ENCODE assay signal across 31 mouse cellular contexts in genomic region chr17:50409895-50410294, GRCm38 (mm10).
A peak's percentile ranks its signal among the peaks of the same experiment; 100 is the strongest.
DNase-seq lines count a peak whose midpoint lies in the region; ATAC-seq and TF ChIP-seq lines count a peak whose summit lies in the region.
"Had no signal": no experiment of that assay in that cellular context is flagged by ENCODE, and none has a peak within 500 bp of the region (broad histone marks: within the 10 kb centered on the region; RNA-seq: fewer than 3 reads in every experiment).

No protein-coding gene starts in this region.

- TF ChIP-seq EP300 in lung, postnatal 0 days (IDR thresholded peaks at IDR 0.05) = no peak

- TF ChIP-seq POLR2A in bone marrow macrophage, adult 2 months (IDR thresholded peaks at IDR 0.05; ENCODE audit: borderline replicate concordance, low read depth, low read length) = no peak

- no peak overlapping the region for H3K27ac ChIP-seq in lung, postnatal 0 days (ENCODE audit: low read length)
- peak overlapping the region; percentile 55 for H3K27ac ChIP-seq in bone marrow macrophage, adult 2 months (ENCODE audit: insufficient read depth, low read depth, low read length)
- H3K27ac ChIP-seq: embryonic facial prominence, embryonic 13.5 days; forebrain, embryonic 10.5 days; forebrain, embryonic 15.5 days; gastrocnemius, adult 2 months; heart, embryonic 15.5 days; hindbrain, embryonic 12.5 days; hindbrain, postnatal 0 days; intestine, embryonic 15.5 days; layer of hippocampus, adult 2 months; limb, embryonic 15.5 days; liver, embryonic 14.5 days; lung, embryonic 15.5 days; neural tube, embryonic 12.5 days; stomach, embryonic 15.5 days had no signal

- H3K9ac ChIP-seq in lung, postnatal 0 days (replicated peaks; ENCODE audit: low read depth) = no peak overlapping the region
- H3K9ac ChIP-seq: embryonic facial prominence, embryonic 13.5 days; forebrain, embryonic 15.5 days; heart, embryonic 15.5 days; hindbrain, embryonic 12.5 days; intestine, embryonic 15.5 days; limb, embryonic 15.5 days; liver, embryonic 14.5 days; lung, embryonic 15.5 days; neural tube, embryonic 12.5 days; stomach, embryonic 15.5 days had no signal

- no peaks in the 10 kb centered on the region for H3K9me3 ChIP-seq in lung, postnatal 0 days (ENCODE audit: low read length)
- H3K9me3 ChIP-seq: embryonic facial prominence, embryonic 13.5 days; forebrain, embryonic 10.5 days; forebrain, embryonic 15.5 days; heart, embryonic 15.5 days; hindbrain, embryonic 12.5 days; intestine, embryonic 15.5 days; limb, embryonic 10.5 days; limb, embryonic 15.5 days; lung, embryonic 15.5 days; neural tube, embryonic 12.5 days; stomach, embryonic 15.5 days had no signal

- DNase-seq in lung, postnatal 0 days (ENCODE audit: low spot score) = peak; percentile 8
- DNase-seq in lung, postnatal 14 days = no peak
- no peak for DNase-seq in gastrocnemius, adult 18-20 months (ENCODE audit: low spot score)
- DNase-seq in left cerebral cortex, postnatal 36 days (ENCODE audit: low spot score in 2 of 2) = no peak
- no peak for DNase-seq in MN1 (ENCODE audit: low spot score)
- DNase-seq: adrenal gland, postnatal 14 days; cerebellum, adult 18-20 months; cerebellum, postnatal 10 days; gastrocnemius, adult 2 months; kidney, adult 2 months; kidney, postnatal 36 days had no signal

- WGBS in lung, postnatal 0 days = 80% methylated on average over 8 of the region's 8 CpGs

- no peak overlapping the region for H3K4me2 ChIP-seq in lung, postnatal 0 days (replicated peaks; ENCODE audit: low read depth, low read length)
- H3K4me2 ChIP-seq: embryonic facial prominence, embryonic 13.5 days; forebrain, embryonic 15.5 days; heart, embryonic 15.5 days; hindbrain, embryonic 12.5 days; intestine, embryonic 15.5 days; limb, embryonic 15.5 days; lung, embryonic 15.5 days; midbrain, embryonic 11.5 days; neural tube, embryonic 12.5 days; stomach, embryonic 15.5 days had no signal

- H3K4me3 ChIP-seq in lung, postnatal 0 days (ENCODE audit: low read depth, low read length) = no peak overlapping the region
- no peak overlapping the region for H3K4me3 ChIP-seq in bone marrow macrophage, adult 2 months (ENCODE audit: insufficient read depth, low read length)
- H3K4me3 ChIP-seq: embryonic facial prominence, embryonic 13.5 days; forebrain, embryonic 10.5 days; forebrain, embryonic 15.5 days; gastrocnemius, adult 2 months; heart, embryonic 15.5 days; hindbrain, embryonic 12.5 days; intestine, embryonic 15.5 days; layer of hippocampus, adult 2 months; limb, embryonic 10.5 days; limb, embryonic 15.5 days; lung, embryonic 15.5 days; myocyte; neural tube, embryonic 12.5 days; stomach, embryonic 15.5 days had no signal

- H3K36me3 ChIP-seq in lung, postnatal 0 days (ENCODE audit: insufficient read depth, low read length) = no peaks in the 10 kb centered on the region
- H3K36me3 ChIP-seq: embryonic facial prominence, embryonic 13.5 days; forebrain, embryonic 10.5 days; forebrain, embryonic 15.5 days; heart, embryonic 15.5 days; hindbrain, embryonic 12.5 days; intestine, embryonic 15.5 days; limb, embryonic 10.5 days; limb, embryonic 15.5 days; lung, embryonic 15.5 days; neural tube, embryonic 12.5 days; stomach, embryonic 15.5 days had no signal

- ATAC-seq in lung, postnatal 0 days = no peak
- ATAC-seq in megakaryocyte, adult 5-6 weeks (ENCODE audit: poor library complexity, severe bottlenecking) = peak; percentile 92
- ATAC-seq: forebrain, embryonic 15.5 days; hindbrain, postnatal 0 days; intestine, embryonic 15.5 days; midbrain, embryonic 16.5 days; Patski had no signal

- intact Hi-C loops in left cerebral cortex, postnatal 36 days (cut with DNase I) = loop anchor here (5.0 kb wide), 4 partner anchors 97 to 352 kb away; partner anchors contain the start of genes Dazl and Plcl2

- no peak for TF ChIP-seq CTCF in lung, postnatal 0 days (IDR thresholded peaks at IDR 0.05)
- no peak for TF ChIP-seq CTCF in bone marrow macrophage, adult 2 months (IDR thresholded peaks at IDR 0.05; ENCODE audit: low read depth, low read length)

- no peaks in the 10 kb centered on the region for H3K27me3 ChIP-seq in lung, postnatal 0 days (replicated peaks; ENCODE audit: insufficient read depth, low read length)
- H3K27me3 ChIP-seq: embryonic facial prominence, embryonic 13.5 days; forebrain, embryonic 15.5 days; heart, embryonic 15.5 days; hindbrain, embryonic 12.5 days; intestine, embryonic 15.5 days; limb, embryonic 15.5 days; lung, embryonic 15.5 days; neural tube, embryonic 12.5 days; stomach, embryonic 15.5 days had no signal

- H3K4me1 ChIP-seq in lung, postnatal 0 days (ENCODE audit: insufficient read depth, low read depth, low read length) = no peaks in the 10 kb centered on the region
- H3K4me1 ChIP-seq in bone marrow macrophage, adult 2 months (ENCODE audit: control insufficient read depth, insufficient read depth, low read length) = peaks cover 19% of the 10 kb centered on the region
- H3K4me1 ChIP-seq: heart, embryonic 15.5 days; intestine, embryonic 15.5 days; lung, embryonic 15.5 days; neural tube, embryonic 12.5 days; stomach, embryonic 15.5 days had no signal
